Mouse (Mus musculus): ENCODE data around the gene Prss21. TPM values are rescaled to one million over a fixed set of nuclear protein-coding genes. Genes with fewer than 3 reads are reported as not detected.
"Not testable (repeated sequence)": the region's sequence is repeated elsewhere in the genome, so short reads cannot be mapped to it uniquely, and the experiment has no call there.

Gene Prss21
- polyA plus RNA-seq, 1 experiment from 2014 or later = not detected

DNA sequence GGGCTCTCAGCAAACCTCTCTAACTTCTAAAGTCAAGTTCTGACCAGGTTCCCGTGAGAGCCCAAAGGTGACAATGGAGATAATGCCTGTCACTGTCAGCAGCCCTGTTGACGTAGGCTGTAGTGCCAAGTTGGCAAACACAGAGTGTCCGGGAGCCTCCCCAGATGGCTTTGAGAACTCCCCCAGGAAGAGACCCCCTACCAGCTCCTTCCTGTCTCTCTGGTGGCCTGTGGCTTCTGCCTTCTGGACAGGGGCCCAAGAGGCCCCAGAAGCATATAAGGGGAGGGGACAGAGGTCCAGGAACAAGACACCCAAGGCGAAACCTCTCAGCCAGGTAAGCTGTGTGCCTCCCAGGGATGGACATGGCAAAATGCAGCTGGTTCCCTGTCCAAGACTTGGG lies 12.7 kb downstream of the Prss21 start, which contains the start of the genes Dcpp1 and Dcpp2:
TSS of gene Dcpp1 (plus strand) at position 301 of the 400 bp plus-strand sequence.
TSS of gene Dcpp2 (plus strand) at position 305 of the 400 bp plus-strand sequence.
- not testable (repeated sequence) for ATAC-seq (ENCODE audit: low FRiP score); H3K27me3 ChIP-seq (ENCODE audit: control insufficient read depth, insufficient read depth, low read length); H3K9me3 ChIP-seq (ENCODE audit: control insufficient read depth, low read length); H3K36me3 ChIP-seq (replicated peaks; ENCODE audit: control insufficient read depth, insufficient read depth); H3K9ac ChIP-seq; H3K4me1 ChIP-seq (replicated peaks; ENCODE audit: control insufficient read depth, insufficient read depth, low read length); DNase-seq (ENCODE audit: low spot score); H3K4me3 ChIP-seq (replicated peaks; ENCODE audit: low read length); H3K27ac ChIP-seq; H3K4me2 ChIP-seq (replicated peaks)
- 80% methylated on average over 4 of the region's 4 CpGs for WGBS

DNA sequence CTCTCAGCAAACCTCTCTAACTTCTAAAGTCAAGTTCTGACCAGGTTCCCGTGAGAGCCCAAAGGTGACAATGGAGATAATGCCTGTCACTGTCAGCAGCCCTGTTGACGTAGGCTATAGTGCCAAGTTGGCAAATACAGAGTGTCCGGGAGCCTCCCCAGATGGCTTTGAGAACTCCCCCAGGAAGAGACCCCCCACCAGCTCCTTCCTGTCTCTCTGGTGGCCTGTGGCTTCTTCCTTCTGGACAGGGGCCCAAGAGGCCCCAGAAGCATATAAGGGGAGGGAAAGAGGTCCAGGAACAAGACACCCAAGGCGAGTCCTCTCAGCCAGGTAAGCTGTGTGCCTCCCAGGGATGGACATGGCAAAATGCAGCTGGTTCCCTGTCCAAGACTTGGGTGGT lies 49.3 kb downstream of the Prss21 start, which contains the start of gene Dcpp3:
TSS of gene Dcpp3 (plus strand) at position 301 of the 400 bp plus-strand sequence.
- H3K27me3 ChIP-seq (ENCODE audit: control insufficient read depth, insufficient read depth, low read length); H3K4me2 ChIP-seq (replicated peaks); H3K4me3 ChIP-seq (replicated peaks; ENCODE audit: low read length); H3K36me3 ChIP-seq (replicated peaks; ENCODE audit: control insufficient read depth, insufficient read depth); H3K27ac ChIP-seq; H3K9me3 ChIP-seq (ENCODE audit: control insufficient read depth, low read length); ATAC-seq (ENCODE audit: low FRiP score); H3K9ac ChIP-seq; DNase-seq (ENCODE audit: low spot score); H3K4me1 ChIP-seq (replicated peaks; ENCODE audit: control insufficient read depth, insufficient read depth, low read length): not testable (repeated sequence)
- WGBS = 83% methylated on average over 4 of the region's 4 CpGs

Small RNAs within 50 kb of the gene (microRNA-seq; reads per million reads assigned to microRNA genes)
- gene Mir5125 = 0.65 reads per million

Other genes with a start within 250 kb of the Prss21 start
- gene Mmp25, start 222.8 kb upstream of the Prss21 start, polyA plus RNA-seq (2014; fragmentation: Nextera tagmentation; extraction: Ambion mirVana) = 1.0 and 1.6 TPM in 2 replicates
- 0.24 TPM in 1 of 2 replicates, not detected in the other for gene Bicdl2, start 207.6 kb upstream of the Prss21 start, polyA plus RNA-seq (2014; fragmentation: Nextera tagmentation; extraction: Ambion mirVana)
- gene Hcfc1r1, start 194.5 kb upstream of the Prss21 start, polyA plus RNA-seq (2014; fragmentation: Nextera tagmentation; extraction: Ambion mirVana) = 129 and 143 TPM in 2 replicates
- 39.7 and 40.0 TPM in 2 replicates for gene Thoc6, start 194.2 kb upstream of the Prss21 start, polyA plus RNA-seq (2014; fragmentation: Nextera tagmentation; extraction: Ambion mirVana)
- 3.1 and 3.7 TPM in 2 replicates for gene Tnfrsf12a, start 190.6 kb upstream of the Prss21 start, polyA plus RNA-seq (2014; fragmentation: Nextera tagmentation; extraction: Ambion mirVana)
- gene Cldn6, start 188.8 kb upstream of the Prss21 start, polyA plus RNA-seq (2014; fragmentation: Nextera tagmentation; extraction: Ambion mirVana) = 0.24 and 0.26 TPM in 2 replicates
- 1.7 and 2.6 TPM in 2 replicates for gene Cldn9, start 184.0 kb upstream of the Prss21 start, polyA plus RNA-seq (2014; fragmentation: Nextera tagmentation; extraction: Ambion mirVana)
- gene 1520401A03Rik, start 145.3 kb upstream of the Prss21 start, polyA plus RNA-seq (2014; fragmentation: Nextera tagmentation; extraction: Ambion mirVana) = 0.09 and 0.18 TPM in 2 replicates
- gene Pkmyt1, start 141.7 kb upstream of the Prss21 start, polyA plus RNA-seq (2014; fragmentation: Nextera tagmentation; extraction: Ambion mirVana) = 16.9 and 17.7 TPM in 2 replicates
- 57.5 and 62.8 TPM in 2 replicates for gene Paqr4, start 127.2 kb upstream of the Prss21 start, polyA plus RNA-seq (2014; fragmentation: Nextera tagmentation; extraction: Ambion mirVana)
- 0.74 and 0.90 TPM in 2 replicates for gene Kremen2, start 122.2 kb upstream of the Prss21 start, polyA plus RNA-seq (2014; fragmentation: Nextera tagmentation; extraction: Ambion mirVana)
- gene Flywch1, start 96.5 kb upstream of the Prss21 start, polyA plus RNA-seq (2014; fragmentation: Nextera tagmentation; extraction: Ambion mirVana) = 179 and 183 TPM in 2 replicates
- 75.4 and 78.4 TPM in 2 replicates for gene Flywch2, start 82.0 kb upstream of the Prss21 start, polyA plus RNA-seq (2014; fragmentation: Nextera tagmentation; extraction: Ambion mirVana)
- gene Srrm2, start 77.5 kb upstream of the Prss21 start, polyA plus RNA-seq (2014; fragmentation: Nextera tagmentation; extraction: Ambion mirVana) = 390 and 455 TPM in 2 replicates
- gene Elob, start 38.9 kb upstream of the Prss21 start, polyA plus RNA-seq (2014; fragmentation: Nextera tagmentation; extraction: Ambion mirVana) = 1,176 and 1,404 TPM in 2 replicates
- gene Prss33, start 32.0 kb upstream of the Prss21 start, polyA plus RNA-seq (2014; fragmentation: Nextera tagmentation; extraction: Ambion mirVana) = not detected in 2 replicates
- 0.16 TPM in 1 of 2 replicates, not detected in the other for gene Prss32, start 24.2 kb upstream of the Prss21 start, polyA plus RNA-seq (2014; fragmentation: Nextera tagmentation; extraction: Ambion mirVana)
- gene Prss41, start 23.9 kb upstream of the Prss21 start, polyA plus RNA-seq (2014; fragmentation: Nextera tagmentation; extraction: Ambion mirVana) = 1.1 and 2.3 TPM in 2 replicates
- gene Dcpp1, start 12.8 kb downstream of the Prss21 start, polyA plus RNA-seq (2014; fragmentation: Nextera tagmentation; extraction: Ambion mirVana) = not detected in 2 replicates
- not detected in 2 replicates for gene Dcpp2, start 12.8 kb downstream of the Prss21 start, polyA plus RNA-seq (2014; fragmentation: Nextera tagmentation; extraction: Ambion mirVana)
- gene Dcpp3, start 49.4 kb downstream of the Prss21 start, polyA plus RNA-seq (2014; fragmentation: Nextera tagmentation; extraction: Ambion mirVana) = not detected in 2 replicates
- not detected in 2 replicates for gene Sbp, start 73.6 kb downstream of the Prss21 start, polyA plus RNA-seq (2014; fragmentation: Nextera tagmentation; extraction: Ambion mirVana)
- not detected in 2 replicates for gene Sbpl, start 87.2 kb downstream of the Prss21 start, polyA plus RNA-seq (2014; fragmentation: Nextera tagmentation; extraction: Ambion mirVana)
- not detected in 2 replicates for gene Prss30, start 112.5 kb downstream of the Prss21 start, polyA plus RNA-seq (2014; fragmentation: Nextera tagmentation; extraction: Ambion mirVana)
- gene Prss22, start 130.0 kb downstream of the Prss21 start, polyA plus RNA-seq (2014; fragmentation: Nextera tagmentation; extraction: Ambion mirVana) = not detected in 2 replicates
- gene Prss27, start 170.1 kb downstream of the Prss21 start, polyA plus RNA-seq (2014; fragmentation: Nextera tagmentation; extraction: Ambion mirVana) = 0.16 TPM in 1 of 2 replicates, not detected in the other
- gene Kctd5, start 205.4 kb downstream of the Prss21 start, polyA plus RNA-seq (2014; fragmentation: Nextera tagmentation; extraction: Ambion mirVana) = 77.8 and 79.9 TPM in 2 replicates

Measured in hindbrain, embryonic 14.5 days (tissue).